Mouse (Mus musculus) WW6 (cell line): ENCODE measurements at regions not wholly inside any gene's neighbourhood (a gene's known extent, or its start where the extent isn't known, plus 50 kb on each side); places are given as distances from the start of the nearest gene placed in this dataset.

Source experiments
- DNase-seq: peaks from one replicate; pipeline ENCODE4 v3.0.0-alpha.2; 2013; ENCODE audit warnings: low read depth, low spot score

DNA sequence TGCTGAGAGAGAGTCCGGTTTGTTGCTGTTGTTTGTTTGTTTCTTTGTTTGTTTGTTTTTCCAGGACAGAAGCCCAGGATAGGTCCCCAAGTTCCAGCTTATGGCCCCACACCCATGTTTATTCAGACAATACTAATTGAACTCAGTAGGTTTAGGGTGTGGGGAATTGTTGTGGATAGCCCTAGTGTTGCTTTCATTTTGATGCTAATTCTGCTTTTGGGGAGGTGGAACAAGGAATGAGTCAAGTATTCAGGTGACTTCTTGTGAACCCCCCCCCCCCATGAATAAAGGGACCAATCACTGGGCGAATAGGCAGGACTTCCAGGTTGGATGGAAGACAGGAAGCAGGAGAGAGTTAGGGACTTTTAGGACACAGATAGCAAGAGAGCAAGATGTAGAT is 75.0 kb upstream of the Intu start:
- no peak for DNase-seq

DNA sequence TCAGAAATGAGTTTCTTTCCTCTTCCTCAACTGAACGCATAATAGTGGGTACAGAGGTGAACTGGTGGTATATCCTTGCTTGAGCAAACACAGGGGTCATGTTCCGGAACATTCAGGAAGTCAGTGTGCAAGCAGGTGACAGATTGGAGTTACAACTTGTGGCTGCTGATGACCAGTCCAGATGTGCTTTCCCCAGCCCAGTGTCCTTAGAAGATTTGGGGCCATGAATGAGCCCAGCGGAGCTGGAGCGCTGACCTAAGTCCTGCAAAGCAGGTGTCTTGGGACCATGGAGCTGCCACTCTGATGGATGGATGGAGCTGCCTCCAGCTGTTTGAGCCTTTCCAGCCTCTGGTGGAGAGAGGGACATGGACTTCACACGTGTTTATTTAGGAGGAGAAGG is 72.6 kb upstream of the Intu start:
- DNase-seq, result no peak

DNA sequence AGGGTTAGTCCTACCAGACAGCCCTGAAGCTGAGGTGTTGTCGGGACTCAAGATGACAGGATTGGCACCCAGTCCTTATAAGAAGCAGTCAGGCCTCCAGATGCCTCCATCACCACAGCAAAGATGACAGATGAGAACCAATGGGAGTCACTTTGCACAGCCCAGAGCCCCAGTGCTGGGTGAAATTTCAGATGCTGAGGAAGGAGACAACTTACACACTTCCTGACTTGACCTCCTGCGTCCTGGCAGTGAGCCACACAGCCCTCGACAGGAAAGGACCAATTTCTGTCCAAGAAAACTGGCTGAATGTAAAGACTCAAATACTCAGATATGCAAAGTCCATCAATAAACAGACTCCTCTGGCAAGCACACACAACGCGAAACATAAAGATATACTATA is 67.6 kb upstream of the Intu start:
- DNase-seq, result no peak

DNA sequence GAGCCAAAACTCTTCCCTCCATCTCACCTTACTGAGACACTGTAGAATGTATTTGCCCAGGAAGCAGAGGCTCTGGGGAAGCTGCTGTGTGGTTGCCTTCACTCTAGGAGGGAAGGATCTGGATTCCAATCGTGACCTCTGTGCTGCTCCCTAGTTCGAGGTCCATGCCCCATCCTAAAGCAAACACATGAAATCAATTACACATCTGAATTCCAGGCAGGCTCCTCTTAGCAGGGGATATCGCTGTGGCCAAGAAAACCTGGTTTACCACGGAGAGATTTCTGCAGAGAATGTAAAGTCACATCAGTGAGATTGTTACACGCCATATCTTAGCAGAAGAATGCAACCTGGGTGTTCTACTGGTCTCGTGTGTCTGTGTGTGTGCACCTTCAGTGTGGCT is 61.0 kb upstream of the Intu start:
- DNase-seq, result no peak

DNA sequence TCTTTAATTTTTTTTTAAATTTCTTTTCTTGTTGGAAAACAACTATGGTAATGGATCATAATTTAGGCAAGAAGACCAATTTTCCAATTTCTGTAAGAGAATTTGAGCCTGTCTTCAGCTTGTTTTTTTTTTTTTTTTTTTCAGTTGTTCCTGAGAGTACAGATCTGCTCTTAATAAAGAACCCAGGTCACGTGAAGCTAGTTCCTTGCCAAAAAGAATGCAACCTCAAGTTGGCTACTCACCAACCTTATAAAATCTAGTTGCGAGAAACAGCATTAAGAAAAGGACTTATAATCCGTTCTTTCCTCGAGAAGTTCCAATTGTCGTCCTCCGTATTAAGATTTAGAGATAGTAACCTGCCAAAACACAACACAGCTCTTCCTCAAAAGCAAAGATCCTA is 58.3 kb upstream of the Intu start:
- DNase-seq, result no peak

DNA sequence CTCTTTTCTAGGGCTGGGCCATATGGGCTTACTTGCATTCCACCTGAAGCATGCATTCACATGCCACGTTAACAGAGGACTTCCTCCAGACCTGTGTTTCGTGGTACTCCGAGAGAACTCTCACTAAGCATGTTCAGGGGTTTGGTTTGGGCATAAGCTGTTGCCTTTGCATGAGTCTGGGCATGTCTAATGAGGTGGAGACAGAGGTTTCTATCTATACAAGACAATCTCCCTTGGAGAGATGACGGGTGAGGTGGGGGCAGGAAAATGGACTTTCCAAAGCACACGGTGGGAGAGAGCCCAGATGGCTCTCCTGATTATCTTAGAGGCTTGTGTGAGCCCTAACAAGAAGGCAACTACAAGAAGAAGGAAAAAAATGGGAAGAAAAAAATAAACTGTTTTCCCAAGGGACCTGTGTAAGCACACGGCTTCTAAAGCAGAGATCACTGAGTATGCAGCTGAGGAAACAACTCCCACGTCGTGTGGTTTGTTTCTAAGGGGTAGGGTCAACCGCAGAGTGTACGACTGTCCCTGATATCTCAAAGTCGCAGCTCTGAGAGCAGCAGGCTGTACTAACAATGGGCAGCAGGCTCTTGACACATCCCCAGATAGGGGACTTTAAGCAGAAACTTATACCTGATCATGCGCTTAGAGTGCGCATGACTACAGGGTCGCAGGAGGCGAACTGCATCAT is 50.7 kb upstream of the Intu start:
- DNase-seq, result no peak
